Mouse (Mus musculus) T-helper 1 cell (primary cell): ENCODE data around the gene Numb.
"Not testable (repeated sequence)": the region's sequence is repeated elsewhere in the genome, so short reads cannot be mapped to it uniquely, and the experiment has no call there.

ENCODE experiments used
- in situ Hi-C: fragments of 300-600 bp; cut with MboI, MseI; formaldehyde crosslinking; loops from one replicate; pipeline ENCODE4 v1.15.1; 2025; ENCODE audit warnings: high pct_unique_total_duplicates

Gene Numb

DNA sequence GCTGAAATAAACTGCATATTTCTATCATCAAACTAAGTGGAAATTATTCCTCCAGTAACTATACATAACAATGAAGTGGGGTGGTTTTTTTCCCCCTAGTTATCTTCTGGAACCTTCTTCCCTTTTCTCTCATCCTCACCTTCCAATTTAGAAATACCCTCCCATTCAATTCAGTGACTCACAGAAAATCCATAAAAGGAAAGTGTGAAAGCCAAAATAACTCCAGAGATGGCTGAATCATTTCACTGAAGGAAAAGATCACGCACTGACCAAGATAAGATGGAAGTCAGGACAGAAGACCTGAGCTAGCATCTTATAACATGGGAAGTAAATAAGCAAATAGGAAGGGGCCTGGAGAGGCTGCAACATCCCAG is 1.7 kb upstream of the Numb start:
- in situ Hi-C loops = loop anchor here (10.0 kb wide), 1 partner anchor 1061 kb away; no protein-coding TSS in a partner anchor

- in situ Hi-C loops = loop anchor here (10.0 kb wide), 1 partner anchor 1062 kb away; no protein-coding TSS in a partner anchor
Measured at GRCm38 (mm10) chr12:83922724-83923485, 1.2 kb upstream of the Numb start.

DNA sequence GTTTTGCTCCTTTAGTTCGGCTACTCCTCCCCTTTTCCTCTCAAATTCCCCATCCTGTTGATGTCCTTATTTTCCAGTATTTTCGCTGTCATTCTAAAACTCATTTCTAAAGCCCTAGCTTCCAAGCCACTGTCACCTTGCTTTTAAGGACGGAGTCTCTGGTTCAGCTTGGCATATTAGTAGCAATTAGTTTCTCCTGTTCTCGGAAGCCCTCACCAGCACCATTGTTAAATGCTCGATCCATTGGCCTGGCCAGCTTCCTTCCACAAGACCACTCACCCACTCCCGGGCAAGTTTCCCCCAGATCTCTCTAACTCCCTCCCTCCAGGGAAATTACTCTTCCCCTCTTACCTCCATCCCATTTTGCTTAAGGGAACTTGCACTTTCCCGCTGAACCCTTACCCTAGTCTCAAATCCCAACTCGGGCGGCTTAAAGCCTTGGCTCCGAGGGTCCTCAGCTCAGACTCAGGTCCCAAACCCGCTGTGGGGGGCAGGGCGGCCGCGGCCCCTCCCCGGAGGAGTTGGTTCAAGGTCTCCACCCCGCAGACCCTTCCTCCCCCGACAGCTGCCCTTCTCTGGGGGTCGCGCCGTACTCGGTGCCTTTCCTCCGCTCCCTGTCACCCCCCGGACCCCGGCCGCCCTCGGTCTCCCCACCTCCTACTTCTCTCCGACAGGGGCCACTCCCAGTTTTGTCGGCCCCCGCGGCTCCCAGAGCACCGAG is 853 bp downstream of the Numb start:
- in situ Hi-C loops = loop anchor here (10.0 kb wide), 1 partner anchor 1064 kb away; no protein-coding TSS in a partner anchor

DNA sequence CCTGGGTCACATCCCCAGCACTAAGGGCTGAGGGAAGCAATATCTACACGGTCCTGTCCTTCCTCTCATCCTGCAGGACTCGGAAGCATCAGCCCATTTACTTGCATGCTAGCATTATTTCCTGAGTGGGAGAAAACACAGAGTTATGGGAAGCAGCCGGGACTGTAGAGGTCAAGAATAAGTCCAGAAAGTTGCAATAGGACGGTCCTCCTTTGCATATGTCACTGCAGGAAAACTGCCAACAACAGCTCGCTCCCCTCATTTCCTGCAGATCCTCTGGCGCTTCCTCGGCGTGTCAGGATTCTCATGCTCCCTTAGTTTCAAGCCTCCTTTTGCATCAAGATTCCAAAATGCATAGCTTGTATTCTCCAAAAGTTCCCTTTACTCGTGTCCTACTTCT is 4.8 kb downstream of the Numb start:
- in situ Hi-C loops = no loop called here

GRCm38 (mm10) chr12:83914797-83915196 is 6.9 kb downstream of the Numb start:
- in situ Hi-C loops = no loop called here

- in situ Hi-C loops = no loop called here
Measured at GRCm38 (mm10) chr12:83914202-83914740, 7.5 kb downstream of the Numb start.

DNA sequence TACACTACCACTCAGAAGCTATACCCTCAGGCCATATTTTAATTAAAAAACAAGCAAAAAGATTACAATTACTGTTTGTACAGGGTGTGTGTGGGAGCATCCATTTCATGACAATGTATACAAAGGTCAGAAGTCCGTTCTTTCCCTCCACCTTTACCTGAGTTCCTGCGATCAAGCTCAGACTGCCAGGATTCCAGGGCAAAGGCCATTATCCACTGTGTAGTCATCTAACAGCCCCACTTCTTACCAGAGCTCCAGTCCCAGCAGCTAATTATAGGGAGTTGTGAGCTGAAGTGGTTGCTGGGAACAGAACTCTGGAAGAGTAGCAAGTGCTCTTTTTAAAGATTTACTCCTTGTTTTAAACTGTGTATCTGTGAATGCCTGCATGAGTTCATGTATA is 11.3 kb downstream of the Numb start:
- in situ Hi-C loops = no loop called here

GRCm38 (mm10) chr12:83892926-83893325 is 28.8 kb downstream of the Numb start:
- in situ Hi-C loops = no loop called here

GRCm38 (mm10) chr12:83891278-83891677 is 30.5 kb downstream of the Numb start:
- in situ Hi-C loops = no loop called here

GRCm38 (mm10) chr12:83889128-83889527 is 32.6 kb downstream of the Numb start:
- in situ Hi-C loops = no loop called here

- in situ Hi-C loops = no loop called here
Measured at GRCm38 (mm10) chr12:83885516-83886285, 36.0 kb downstream of the Numb start.

GRCm38 (mm10) chr12:83885065-83885464 is 36.7 kb downstream of the Numb start:
- in situ Hi-C loops = not testable (repeated sequence)

GRCm38 (mm10) chr12:83882503-83882902 is 39.2 kb downstream of the Numb start:
- in situ Hi-C loops = no loop called here

DNA sequence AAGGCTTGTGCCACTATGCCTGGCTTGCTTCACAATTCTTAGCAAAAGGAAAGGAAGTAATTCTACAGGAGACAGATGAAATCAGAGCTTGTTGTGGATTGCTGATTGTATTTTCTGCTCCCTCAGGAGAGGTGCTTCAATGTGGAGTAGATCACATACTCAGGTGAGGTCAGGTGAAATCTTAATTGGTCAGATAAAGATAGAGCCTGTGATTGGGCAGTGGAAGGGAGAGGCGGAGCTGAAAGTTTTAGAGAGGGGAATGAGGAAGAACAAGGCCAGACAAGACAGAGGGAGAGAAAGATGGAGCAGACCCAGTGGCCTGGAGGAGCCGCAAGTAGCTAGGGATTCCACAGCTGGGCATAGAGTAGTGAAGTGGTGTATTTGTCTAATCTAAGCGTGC is 39.6 kb downstream of the Numb start:
- in situ Hi-C loops = no loop called here

DNA sequence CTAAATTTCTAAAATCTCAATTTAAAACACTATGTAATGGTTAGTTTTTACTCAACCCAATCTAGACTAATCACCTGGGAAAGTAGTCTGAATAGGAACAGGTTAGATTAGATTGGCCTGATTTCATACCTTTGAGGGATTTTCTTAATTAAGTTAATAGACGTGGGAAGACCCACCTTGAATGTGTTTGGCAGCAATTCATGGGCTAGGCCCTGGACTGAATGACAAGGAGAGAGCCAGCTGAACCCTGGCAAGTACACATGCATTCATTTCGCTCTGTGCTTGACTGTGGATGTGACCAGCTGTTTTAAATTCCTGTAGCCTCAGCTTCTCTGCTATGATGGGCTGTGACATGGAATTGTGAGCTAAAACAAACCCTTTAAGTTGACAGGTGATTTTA is 40.8 kb downstream of the Numb start:
- in situ Hi-C loops = no loop called here

- in situ Hi-C loops = no loop called here
Measured at GRCm38 (mm10) chr12:83875097-83875496, 46.6 kb downstream of the Numb start.

GRCm38 (mm10) chr12:83874597-83874996 is 47.1 kb downstream of the Numb start:
- in situ Hi-C loops = no loop called here

GRCm38 (mm10) chr12:83864501-83864900 is 57.2 kb downstream of the Numb start:
- in situ Hi-C loops = no loop called here

DNA sequence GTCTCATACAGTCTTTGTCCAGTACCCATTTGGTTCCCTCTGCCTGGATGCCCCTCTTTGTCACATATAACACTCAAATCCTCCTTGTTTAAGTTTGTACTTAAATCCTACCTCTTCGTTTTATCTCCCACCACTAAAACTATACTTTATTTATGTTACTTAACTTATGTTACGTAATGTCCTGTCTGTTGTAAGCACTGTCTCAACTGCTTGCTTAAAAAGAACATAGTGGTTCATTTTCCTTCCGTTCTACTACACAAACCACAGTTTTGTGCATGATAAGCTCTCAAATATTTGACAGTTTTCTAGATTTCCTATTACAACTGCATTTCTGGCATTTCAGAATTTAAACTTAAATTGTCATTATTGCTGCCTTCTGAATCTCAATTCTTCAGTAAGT is 59.9 kb downstream of the Numb start:
- in situ Hi-C loops = no loop called here

GRCm38 (mm10) chr12:83860688-83861087 is 61.0 kb downstream of the Numb start:
- in situ Hi-C loops = no loop called here

- in situ Hi-C loops = no loop called here
Measured at GRCm38 (mm10) chr12:83858052-83858451, 63.7 kb downstream of the Numb start.

DNA sequence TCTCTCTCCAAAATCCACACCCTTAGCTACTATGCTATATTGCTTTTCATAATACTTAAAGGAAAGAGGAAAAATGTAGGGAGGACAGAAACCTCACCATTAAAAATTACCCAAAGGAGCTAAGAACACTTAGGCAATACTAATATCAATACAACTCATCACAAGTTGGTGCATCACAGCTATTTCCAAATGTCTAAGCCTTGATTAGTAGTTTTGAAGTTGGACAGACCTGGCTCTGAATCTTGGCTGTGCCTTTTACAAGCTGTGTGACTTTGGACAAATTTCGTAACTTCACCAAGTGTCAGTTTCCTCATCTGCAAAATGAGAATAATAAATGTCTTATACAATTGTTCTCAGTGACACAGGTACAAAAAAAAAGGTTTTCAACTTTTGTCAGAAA is 66.5 kb downstream of the Numb start:
- in situ Hi-C loops = no loop called here
